11 mouse cellular contexts compared by ENCODE assay signal in genomic region chr2:79062196-79062636, GRCm38 (mm10).
DNase-seq lines count a peak whose midpoint lies in the region; ATAC-seq and TF ChIP-seq lines count a peak whose summit lies in the region.
"Had no signal": no experiment of that assay in that cellular context is flagged by ENCODE, and none has a peak within 500 bp of the region (broad histone marks: within the 10 kb centered on the region; RNA-seq: fewer than 3 reads in every experiment).

No protein-coding gene starts in this region.

- DNase-seq in heart, adult 9 months (ENCODE audit: low spot score in 2 of 2) = peak; percentile 22 to 37
- no peak for DNase-seq in heart, adult 2 months
- DNase-seq in limb, embryonic 10.5 days (ENCODE audit: low spot score) = no peak
- peak; percentile 64 for DNase-seq in embryonic facial prominence, embryonic 14.5 days (ENCODE audit: low spot score)
- peak; percentile 71 for DNase-seq in limb, embryonic 14.5 days (ENCODE audit: low spot score)
- DNase-seq: cerebellum, adult 9-11 months had no signal

- no peaks in the 10 kb centered on the region for H3K79me2 ChIP-seq in heart, adult 2 months (replicated peaks; ENCODE audit: control insufficient read depth, insufficient read depth, low read length)

- H3K9me3 ChIP-seq in limb, embryonic 12.5 days = no peaks in the 10 kb centered on the region
- no peaks in the 10 kb centered on the region for H3K9me3 ChIP-seq in limb, embryonic 10.5 days (replicated peaks)
- no peaks in the 10 kb centered on the region for H3K9me3 ChIP-seq in embryonic facial prominence, embryonic 14.5 days (ENCODE audit: control insufficient read depth, low read length)
- no peaks in the 10 kb centered on the region for H3K9me3 ChIP-seq in limb, embryonic 14.5 days (ENCODE audit: control insufficient read depth, low read length)
- H3K9me3 ChIP-seq: liver, embryonic 15.5 days had no signal

- no peak overlapping the region for H3K27ac ChIP-seq in heart, adult 2 months
- no peak overlapping the region for H3K27ac ChIP-seq in limb, embryonic 12.5 days
- no peak overlapping the region for H3K27ac ChIP-seq in limb, embryonic 10.5 days
- no peak overlapping the region for H3K27ac ChIP-seq in embryonic facial prominence, embryonic 14.5 days (replicated peaks; ENCODE audit: low read depth, low read length)
- H3K27ac ChIP-seq in limb, embryonic 14.5 days (replicated peaks; ENCODE audit: low read depth, low read length) = no peak overlapping the region
- H3K27ac ChIP-seq: liver, embryonic 15.5 days had no signal

- H3K27me3 ChIP-seq in heart, adult 2 months (ENCODE audit: control insufficient read depth, insufficient read depth, low read length) = no peaks in the 10 kb centered on the region
- H3K27me3 ChIP-seq in limb, embryonic 12.5 days = no peaks in the 10 kb centered on the region; the same call in 1 of the 2 replicates
- no peaks in the 10 kb centered on the region for H3K27me3 ChIP-seq in limb, embryonic 10.5 days (ENCODE audit: low read depth, poor library complexity, severe bottlenecking)
- no peaks in the 10 kb centered on the region for H3K27me3 ChIP-seq in embryonic facial prominence, embryonic 14.5 days (replicated peaks; ENCODE audit: control insufficient read depth, insufficient read depth, low read length)
- H3K27me3 ChIP-seq in limb, embryonic 14.5 days (ENCODE audit: control insufficient read depth, insufficient read depth, low read length) = no peaks in the 10 kb centered on the region
- H3K27me3 ChIP-seq: liver, embryonic 15.5 days had no signal

- no peaks in the 10 kb centered on the region for H3K36me3 ChIP-seq in heart, adult 2 months (ENCODE audit: control insufficient read depth, insufficient read depth, low read length)
- no peaks in the 10 kb centered on the region for H3K36me3 ChIP-seq in limb, embryonic 12.5 days
- no peaks in the 10 kb centered on the region for H3K36me3 ChIP-seq in limb, embryonic 10.5 days
- H3K36me3 ChIP-seq in embryonic facial prominence, embryonic 14.5 days (ENCODE audit: control insufficient read depth, insufficient read depth, low read length) = no peaks in the 10 kb centered on the region
- no peaks in the 10 kb centered on the region for H3K36me3 ChIP-seq in limb, embryonic 14.5 days (ENCODE audit: control insufficient read depth, insufficient read depth, low read length)
- H3K36me3 ChIP-seq: liver, embryonic 15.5 days had no signal

- intact Hi-C loops in heart, adult 2 months (cut with DNase I) = no loop called here

- no peak for TF ChIP-seq EP300 in heart, adult 2 months (IDR thresholded peaks at IDR 0.05; ENCODE audit: insufficient read depth, low read depth, low read length)

- TF ChIP-seq CTCF in heart, adult 2 months (IDR thresholded peaks at IDR 0.05) = no peak

- H3K4me2 ChIP-seq in limb, embryonic 12.5 days = no peak overlapping the region
- H3K4me2 ChIP-seq in embryonic facial prominence, embryonic 14.5 days (ENCODE audit: low read depth, low read length) = no peak overlapping the region
- H3K4me2 ChIP-seq in limb, embryonic 14.5 days (replicated peaks; ENCODE audit: low read depth, low read length, severe bottlenecking) = no peak overlapping the region
- H3K4me2 ChIP-seq: liver, embryonic 15.5 days had no signal

- no peak overlapping the region for H3K9ac ChIP-seq in heart, adult 2 months (ENCODE audit: low read depth, low read length)
- no peak overlapping the region for H3K9ac ChIP-seq in limb, embryonic 12.5 days (replicated peaks)
- no peak overlapping the region for H3K9ac ChIP-seq in embryonic facial prominence, embryonic 14.5 days (ENCODE audit: low read depth, low read length)
- no peak overlapping the region for H3K9ac ChIP-seq in limb, embryonic 14.5 days (ENCODE audit: low read depth, low read length, severe bottlenecking)
- H3K9ac ChIP-seq: liver, embryonic 15.5 days had no signal

- H3K4me3 ChIP-seq in heart, adult 2 months = no peak overlapping the region
- no peak overlapping the region for H3K4me3 ChIP-seq in limb, embryonic 12.5 days (replicated peaks)
- no peak overlapping the region for H3K4me3 ChIP-seq in limb, embryonic 10.5 days
- H3K4me3 ChIP-seq in embryonic facial prominence, embryonic 14.5 days (ENCODE audit: low read depth, low read length) = no peak overlapping the region
- no peak overlapping the region for H3K4me3 ChIP-seq in limb, embryonic 14.5 days (replicated peaks; ENCODE audit: low read length)
- H3K4me3 ChIP-seq: liver, embryonic 15.5 days had no signal

- ATAC-seq in limb, embryonic 12.5 days (ENCODE audit: insufficient number of reproducible peaks, insufficient read depth, low FRiP score, low TSS enrichment, low read depth) = 0 out of 2 replicates have a peak, but pooled peaks have one; percentile 31
- ATAC-seq in embryonic facial prominence, embryonic 14.5 days (ENCODE audit: low read depth) = no peak
- ATAC-seq in limb, embryonic 14.5 days (ENCODE audit: low FRiP score, low read depth) = peak; percentile 23; the same call in 1 of the 2 replicates
- no peak for ATAC-seq in activated CD4-positive, CD25-positive, alpha-beta regulatory T cell, adult 4 months
- ATAC-seq: CD4-positive, CD25-positive, alpha-beta regulatory T cell, adult 4 months; intestine, postnatal 0 days had no signal

- no peak for TF ChIP-seq POLR2A in heart, adult 2 months (IDR thresholded peaks at IDR 0.05; ENCODE audit: insufficient read depth, low read depth, low read length)
- TF ChIP-seq POLR2A in limb, embryonic 14.5 days (IDR thresholded peaks at IDR 0.05; ENCODE audit: borderline replicate concordance, extremely low read depth, insufficient read depth, insufficient read length) = no peak

- 71% methylated on average over 6 of the region's 6 CpGs for WGBS in heart, adult 2 months
- 27% methylated on average over 6 of the region's 6 CpGs for WGBS in limb, embryonic 12.5 days
- WGBS in limb, embryonic 10.5 days = 61% methylated on average over 6 of the region's 6 CpGs
- WGBS in embryonic facial prominence, embryonic 14.5 days = 38% methylated on average over 6 of the region's 6 CpGs
- WGBS in limb, embryonic 14.5 days = 26% methylated on average over 6 of the region's 6 CpGs

- no peaks in the 10 kb centered on the region for H3K4me1 ChIP-seq in heart, adult 2 months (ENCODE audit: control insufficient read depth, insufficient read depth, low read length)
- H3K4me1 ChIP-seq in limb, embryonic 12.5 days (replicated peaks) = peaks cover 7% of the 10 kb centered on the region
- H3K4me1 ChIP-seq in limb, embryonic 10.5 days = peaks cover 8% of the 10 kb centered on the region
- no peaks in the 10 kb centered on the region for H3K4me1 ChIP-seq in embryonic facial prominence, embryonic 14.5 days (ENCODE audit: control insufficient read depth, insufficient read depth, low read length)
- no peaks in the 10 kb centered on the region; the same call in 1 of the 2 replicates for H3K4me1 ChIP-seq in limb, embryonic 14.5 days (ENCODE audit: control insufficient read depth, insufficient read depth, low read length)
- H3K4me1 ChIP-seq: liver, embryonic 15.5 days had no signal

Comparison
In these comparisons a context has a peak if more than half of its experiments do, and no peak if none do; other contexts are left out.
1. DNase-seq: peak in heart, adult 9 months (2 of 2), embryonic facial prominence, embryonic 14.5 days (single experiment) and limb, embryonic 14.5 days (single experiment); none in heart, adult 2 months (0 of 2) and limb, embryonic 10.5 days (single experiment).
2. ATAC-seq: peak in limb, embryonic 12.5 days (single experiment) and limb, embryonic 14.5 days (single experiment); none in embryonic facial prominence, embryonic 14.5 days (single experiment) and activated CD4-positive, CD25-positive, alpha-beta regulatory T cell, adult 4 months (single experiment).